Mouse (Mus musculus): ENCODE data around the gene Fbxo24.

Fbxo24 gene

GRCm38 (mm10) chr5:137562965-137563364, 65.8 kb downstream of the Fbxo24 start:
- DNase-seq (ENCODE audit: low spot score in 2 of 2), result no peak
